Mouse (Mus musculus): ENCODE measurements around the gene Sec11a.

- no peak for TF ChIP-seq CTCF (IDR thresholded peaks at IDR 0.05; ENCODE audit: low read depth)
- no peak for TF ChIP-seq EP300 (IDR thresholded peaks at IDR 0.05; ENCODE audit: low read depth)
Observed at GRCm38 (mm10) chr7:80991589-80991988, 44.0 kb upstream of the Sec11a start.

All from liver, embryonic 14.5 days (tissue).